Mouse (Mus musculus) embryonic facial prominence, embryonic 10.5 days (tissue): Measurements from ENCODE around the gene Smarcb1. TPM values are rescaled to one million over a fixed set of nuclear protein-coding genes. Genes with fewer than 3 reads are reported as not detected.

Experiments
- DNase-seq: peaks from one replicate; pipeline ENCODE4 v3.0.0-alpha.2; 2017; ENCODE audit warnings: low spot score
- H3K27ac ChIP-seq: fragments of 300-500 bp; sonication (generic); replicated peaks from 2 replicates; pipeline ENCODE4 v1.5.1; 2016; ENCODE audit warnings: mild to moderate bottlenecking
- H3K27me3 ChIP-seq: fragments of 300-500 bp; sonication (generic); replicated peaks from 2 replicates; pipeline ENCODE4 v1.6.1; 2016; ENCODE audit warnings: low read depth, mild to moderate bottlenecking; ENCODE audit not compliant: poor library complexity, severe bottlenecking
- H3K36me3 ChIP-seq: fragments of 300-500 bp; sonication (generic); replicated peaks from 2 replicates; pipeline ENCODE4 v1.6.1; 2016; ENCODE audit warnings: mild to moderate bottlenecking, moderate library complexity
- H3K4me1 ChIP-seq: fragments of 300-500 bp; sonication (generic); 2 replicates; pipeline ENCODE4 v1.6.1; 2016
- H3K4me3 ChIP-seq: fragments of 300-500 bp; sonication (generic); 2 replicates; pipeline ENCODE4 v1.5.1; 2016; ENCODE audit warnings: mild to moderate bottlenecking, moderate library complexity
- H3K9me3 ChIP-seq: fragments of 300-500 bp; sonication (generic); 2 replicates; pipeline ENCODE4 v1.6.1; 2016; ENCODE audit warnings: mild to moderate bottlenecking
- WGBS: fragments of 180-500 bp; shearing (Covaris S2); methylation state at CpG from one replicate; pipeline ENCODE4 v1.1.7; 2016; 5-methylcytosine and 5-hydroxymethylcytosine counted together
- polyA plus RNA-seq: library from polyadenylated mRNA; unstranded; fragments of >200 nt; fragmentation: Nextera tagmentation; extraction: Ambion mirVana; gene quantifications from 2 replicates; pipeline ENCODE4 v1.2.1, GENCODE M21; 2016

Gene Smarcb1
- polyA plus RNA-seq, 1 experiment from 2014 or later = 284 TPM

DNA sequence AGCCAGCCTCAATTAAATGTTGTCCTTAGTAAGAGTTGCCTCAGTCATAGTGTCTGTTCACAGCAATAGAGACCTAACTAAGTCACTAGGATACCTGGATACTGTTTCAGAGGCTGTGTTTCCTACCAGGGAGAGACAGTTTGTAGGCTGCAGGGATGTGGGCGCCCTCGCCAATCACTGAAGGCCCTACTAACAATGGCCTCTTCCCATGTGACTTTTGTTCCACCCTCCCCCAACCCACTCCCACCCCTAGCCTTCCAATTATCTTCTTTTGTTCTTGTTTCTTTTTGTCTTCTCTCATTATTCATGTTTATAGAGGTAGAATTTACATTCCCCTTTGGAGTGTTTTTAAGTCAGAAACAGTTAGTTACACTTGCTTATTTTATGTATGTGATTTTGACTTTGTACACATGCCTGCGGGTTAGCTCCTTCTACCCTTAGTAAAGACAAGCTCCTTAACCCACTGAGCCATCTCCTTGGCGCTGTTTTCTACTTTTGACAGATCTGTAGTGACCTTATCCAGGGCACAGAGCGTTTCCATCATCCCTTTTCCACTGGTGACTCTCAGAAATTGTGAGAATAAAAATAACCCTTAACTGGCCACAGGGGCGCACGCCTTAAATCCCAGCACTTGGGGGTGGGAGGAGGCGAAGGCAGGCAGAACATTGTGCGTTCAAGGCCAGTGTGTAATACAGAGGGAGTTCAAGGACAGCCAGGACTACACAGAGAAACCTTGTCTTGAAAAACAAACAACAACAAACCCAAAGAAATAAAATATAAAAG, 19.8 kb upstream of the Smarcb1 start:
- peaks cover 28% of the 10 kb centered on the region for H3K4me1 ChIP-seq
- H3K27ac ChIP-seq = no peak overlapping the region
- peaks cover 52% of the 10 kb centered on the region for H3K27me3 ChIP-seq
- H3K4me3 ChIP-seq = no peak overlapping the region
- no peaks in the 10 kb centered on the region for H3K9me3 ChIP-seq
- no peak for DNase-seq
- no peaks in the 10 kb centered on the region for H3K36me3 ChIP-seq
- WGBS = 69% methylated on average over 9 of the region's 9 CpGs

DNA sequence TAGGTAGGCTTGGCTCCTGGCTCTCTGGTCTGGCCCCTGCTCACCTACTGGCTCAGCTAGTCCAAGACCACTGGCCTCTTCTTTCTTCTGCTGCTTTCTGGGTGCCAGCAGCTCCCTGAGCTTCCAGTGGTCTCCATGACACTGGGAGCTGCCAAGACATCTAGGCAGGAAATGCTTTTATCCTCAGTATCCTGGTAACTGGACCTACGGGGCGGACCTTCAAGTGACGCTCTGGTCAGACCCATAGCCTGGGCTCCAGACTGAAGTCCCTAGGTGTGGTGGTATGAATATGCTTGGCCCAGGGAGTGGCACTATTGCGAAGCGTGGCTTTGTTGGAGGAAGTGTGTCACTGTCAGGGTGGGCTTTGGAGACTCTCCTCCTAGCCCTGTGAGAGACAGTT, 19.1 kb upstream of the Smarcb1 start, which contains the start of gene Gm867:
TSS of gene Gm867 (minus strand) at position 153 of the 400 bp plus-strand sequence.
- DNase-seq = no peak
- H3K4me3 ChIP-seq = 0 out of 2 replicates have a peak within 1 kb of the TSS, but pooled peaks have one; percentile 22
- WGBS = 76% methylated on average over 5 of the region's 5 CpGs
- peaks cover 59% of the 10 kb centered on the region for H3K27me3 ChIP-seq
- peaks cover 35% of the 10 kb centered on the region for H3K4me1 ChIP-seq
- H3K36me3 ChIP-seq = no peaks in the 10 kb centered on the region
- 0 out of 2 replicates have a peak within 1 kb of the TSS, but pooled peaks have one; percentile 19 for H3K27ac ChIP-seq
- no peaks in the 10 kb centered on the region for H3K9me3 ChIP-seq

DNA sequence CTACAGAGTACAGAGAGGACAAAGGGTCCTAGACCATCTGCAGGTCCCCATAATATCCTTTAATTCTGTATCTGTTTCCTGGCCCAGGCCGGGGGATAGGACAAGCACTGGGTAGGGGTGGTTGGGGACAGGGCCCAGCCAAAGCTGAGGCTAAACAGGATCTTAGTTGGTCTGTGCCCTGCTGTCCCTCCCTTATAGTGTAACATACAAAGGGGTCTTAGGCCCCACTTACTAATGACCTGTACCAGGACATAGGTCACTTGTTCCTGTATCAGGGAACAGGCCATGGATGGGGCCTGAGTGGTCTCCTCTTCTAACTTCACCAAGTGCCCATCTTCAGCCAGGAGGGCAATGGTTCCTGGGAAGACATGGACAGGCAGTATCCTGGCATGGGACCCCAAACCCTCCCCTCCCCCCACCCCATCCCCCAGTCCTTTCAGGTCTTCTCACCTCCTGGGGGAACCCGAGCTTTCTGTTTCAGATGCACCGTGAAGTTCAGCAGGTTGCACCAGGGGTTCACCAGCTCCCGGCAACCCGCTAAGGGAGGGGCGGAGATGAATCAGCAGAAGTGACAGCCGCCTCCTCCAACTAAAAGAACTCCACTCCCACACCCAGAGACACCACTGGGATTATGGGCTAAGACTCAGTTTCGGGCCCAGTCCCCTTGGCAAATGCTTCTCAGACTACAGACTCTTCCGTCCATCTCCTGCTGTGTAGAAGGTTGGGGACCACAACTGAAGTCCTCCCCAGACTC, 18.2 kb upstream of the Smarcb1 start:
- no peak for DNase-seq
- Histone ChIP-seq H3K36me3 (no peaks in the 10 kb centered on the region), H3K4me1 (peaks cover 41% of the 10 kb centered on the region), H3K27me3 (peaks cover 68% of the 10 kb centered on the region), H3K27ac (no peak overlapping the region), H3K4me3 (0 out of 2 replicates have a peak overlapping the region, but pooled peaks have one; percentile 22), H3K9me3 (no peaks in the 10 kb centered on the region)
- 42% methylated on average over 9 of the region's 9 CpGs for WGBS

DNA sequence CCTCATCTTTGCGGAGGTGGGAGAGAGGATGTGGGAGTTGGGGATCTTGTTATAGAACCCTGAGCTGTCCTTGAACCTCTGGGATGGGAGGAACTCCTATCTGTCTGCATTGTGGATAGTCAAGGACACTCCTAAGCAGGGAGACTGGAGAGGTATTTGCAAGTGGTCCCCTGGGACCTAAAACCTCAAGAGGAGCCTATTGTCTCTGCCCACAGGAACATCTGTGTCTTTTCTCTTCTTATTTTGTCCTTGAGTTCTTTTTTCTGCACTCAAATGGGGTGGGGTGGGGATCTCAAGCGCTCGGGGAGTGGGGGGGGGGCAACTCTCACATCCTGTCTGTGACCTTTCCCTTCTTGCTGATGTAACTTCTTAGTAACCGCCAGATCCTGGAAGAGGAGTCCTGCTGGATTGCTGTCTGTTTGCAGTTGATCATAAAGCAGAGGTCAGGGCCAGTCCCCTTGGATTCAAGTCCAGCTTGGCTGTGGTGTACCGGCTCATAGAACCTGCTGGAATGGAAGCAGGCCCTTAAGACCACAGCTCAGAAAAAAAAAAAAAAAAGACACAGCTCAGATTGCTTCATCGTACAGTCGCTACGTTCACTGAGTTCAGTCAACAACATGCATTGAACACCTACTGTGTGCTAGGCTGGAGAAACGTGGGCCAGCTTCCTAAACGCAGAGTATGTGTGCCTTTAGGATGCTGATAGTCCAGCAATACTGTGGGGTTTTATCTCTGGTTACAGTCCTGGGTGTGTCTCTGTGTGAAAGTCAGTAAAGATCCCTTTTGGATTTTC, 16.6 kb upstream of the Smarcb1 start:
- Histone ChIP-seq H3K27me3 (peaks cover 82% of the 10 kb centered on the region), H3K27ac (no peak overlapping the region), H3K4me3 (no peak overlapping the region), H3K9me3 (no peaks in the 10 kb centered on the region), H3K4me1 (peaks cover 36% of the 10 kb centered on the region), H3K36me3 (no peaks in the 10 kb centered on the region)
- WGBS = 51% methylated on average over 10 of the region's 10 CpGs
- no peak for DNase-seq

DNA sequence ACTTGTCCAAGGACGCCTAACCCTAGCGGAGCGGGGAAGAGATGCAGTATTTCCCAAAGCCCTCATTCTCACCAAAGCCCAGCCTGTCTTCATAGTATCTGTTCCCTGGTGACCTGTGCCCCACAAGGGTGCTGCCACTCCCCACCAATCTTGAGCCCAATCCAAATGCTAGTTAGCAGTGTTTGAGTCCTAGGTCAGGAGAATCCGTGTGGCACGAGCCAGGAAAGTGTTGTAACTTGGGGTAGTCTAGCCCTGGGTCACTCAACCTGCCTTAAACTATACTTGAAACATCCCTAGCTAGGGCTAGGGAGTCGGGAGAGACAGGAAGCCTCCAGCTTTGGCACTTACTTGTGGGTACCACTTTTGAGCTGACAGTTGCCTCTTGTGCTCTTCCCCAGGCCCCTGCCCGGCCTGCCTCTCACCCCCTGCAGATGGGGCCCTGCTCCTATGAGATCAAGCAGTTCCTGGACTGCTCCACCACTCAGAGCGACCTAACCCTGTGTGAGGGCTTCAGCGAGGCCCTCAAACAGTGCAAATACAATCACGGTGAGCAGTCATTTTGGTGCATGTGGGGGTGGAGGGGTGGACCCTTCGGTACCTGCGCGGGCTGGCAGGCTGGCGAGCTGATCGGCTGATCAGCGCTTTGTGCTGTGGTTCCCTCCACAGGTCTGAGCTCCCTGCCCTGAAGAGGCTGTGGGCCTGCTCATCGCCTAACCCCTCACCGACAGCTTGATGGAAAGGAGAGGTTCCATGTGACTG, 15.7 kb upstream of the Smarcb1 start:
- Histone ChIP-seq H3K4me3 (no peak overlapping the region), H3K4me1 (peaks cover 45% of the 10 kb centered on the region), H3K27ac (no peak overlapping the region), H3K36me3 (no peaks in the 10 kb centered on the region), H3K9me3 (no peaks in the 10 kb centered on the region), H3K27me3 (peaks cover 83% of the 10 kb centered on the region)
- no peak for DNase-seq
- 32% methylated on average over 18 of the region's 18 CpGs for WGBS

DNA sequence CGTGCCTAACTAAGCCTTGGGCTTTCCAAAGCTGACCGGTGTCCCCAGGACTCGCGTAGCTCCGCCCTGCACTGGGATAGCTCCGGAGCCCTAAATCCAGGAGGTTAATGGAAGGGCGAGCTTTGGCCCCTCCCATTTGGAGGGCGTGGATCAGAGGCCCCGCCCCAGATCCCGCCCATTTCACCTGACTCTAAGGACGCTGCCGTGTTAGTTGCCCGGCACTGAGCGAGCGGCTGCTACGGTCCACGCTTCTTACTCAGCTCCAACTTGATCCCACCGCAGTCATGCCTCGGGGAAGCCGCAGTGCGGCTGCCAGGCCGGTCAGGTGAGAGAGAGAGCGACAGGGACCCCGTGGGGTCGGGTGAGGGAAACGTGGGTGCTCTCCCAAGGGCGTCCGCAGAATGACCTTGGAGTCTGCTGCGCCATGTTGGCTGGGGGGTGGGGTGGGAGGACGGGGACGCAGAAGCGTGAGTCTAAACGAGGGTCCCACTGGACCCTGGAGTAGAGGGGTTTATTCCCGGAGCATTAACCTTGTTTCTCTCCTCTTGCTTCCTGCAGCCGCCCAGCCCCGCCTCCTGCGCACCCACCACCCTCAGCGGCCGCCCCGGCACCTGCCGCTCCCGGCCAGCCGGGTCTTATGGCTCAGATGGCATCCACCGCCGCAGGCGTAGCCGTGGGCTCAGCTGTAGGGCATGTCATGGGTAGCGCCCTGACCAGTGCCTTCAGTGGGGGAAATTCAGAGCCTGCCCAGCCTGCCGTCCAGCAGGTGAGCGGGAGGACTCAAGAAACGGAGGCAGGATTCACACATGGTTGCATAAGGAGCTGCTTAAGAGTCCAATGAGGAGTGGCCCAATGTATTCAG, 14.5 kb upstream of the Smarcb1 start, which contains the start of gene Mmp11:
TSS of gene Mmp11 (minus strand) at position 817 of the 862 bp plus-strand sequence.
- 2% methylated on average over 51 of the region's 51 CpGs for WGBS
- H3K9me3 ChIP-seq = no peaks in the 10 kb centered on the region
- H3K36me3 ChIP-seq = no peaks in the 10 kb centered on the region
- peak; percentile 84 for DNase-seq
- H3K27ac ChIP-seq = no peak within 1 kb of the TSS
- H3K4me3 ChIP-seq = peak within 1 kb of the TSS; percentile 71
- peaks cover 95% of the 10 kb centered on the region for H3K27me3 ChIP-seq
- H3K4me1 ChIP-seq = peaks cover 57% of the 10 kb centered on the region

DNA sequence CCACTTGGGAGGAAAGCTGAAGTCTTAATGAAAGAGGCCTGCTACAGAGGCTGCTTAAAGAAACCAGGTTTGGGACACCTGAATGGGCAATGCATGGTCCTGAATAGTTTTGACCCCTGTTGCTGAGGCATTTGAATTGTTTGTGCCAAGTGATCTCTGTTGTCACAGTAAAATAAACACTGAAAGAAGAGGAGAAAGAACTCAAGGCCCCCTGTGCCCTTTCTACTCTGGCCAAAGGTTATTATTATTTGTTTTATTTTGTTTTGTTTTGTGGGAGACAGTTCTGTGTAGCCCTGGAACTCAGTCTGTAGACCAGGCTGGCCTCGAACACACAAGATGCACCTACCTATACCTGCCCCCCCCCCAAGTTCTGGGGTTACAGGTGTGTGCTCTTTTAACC, 13.6 kb upstream of the Smarcb1 start:
- DNase-seq = no peak
- 75% methylated on average over 1 of the region's 1 CpGs for WGBS
- peak overlapping the region; percentile 71 for H3K4me3 ChIP-seq
- H3K27me3 ChIP-seq = peaks cover 96% of the 10 kb centered on the region
- H3K9me3 ChIP-seq = no peaks in the 10 kb centered on the region
- no peak overlapping the region for H3K27ac ChIP-seq
- H3K36me3 ChIP-seq = no peaks in the 10 kb centered on the region
- H3K4me1 ChIP-seq = peaks cover 58% of the 10 kb centered on the region

DNA sequence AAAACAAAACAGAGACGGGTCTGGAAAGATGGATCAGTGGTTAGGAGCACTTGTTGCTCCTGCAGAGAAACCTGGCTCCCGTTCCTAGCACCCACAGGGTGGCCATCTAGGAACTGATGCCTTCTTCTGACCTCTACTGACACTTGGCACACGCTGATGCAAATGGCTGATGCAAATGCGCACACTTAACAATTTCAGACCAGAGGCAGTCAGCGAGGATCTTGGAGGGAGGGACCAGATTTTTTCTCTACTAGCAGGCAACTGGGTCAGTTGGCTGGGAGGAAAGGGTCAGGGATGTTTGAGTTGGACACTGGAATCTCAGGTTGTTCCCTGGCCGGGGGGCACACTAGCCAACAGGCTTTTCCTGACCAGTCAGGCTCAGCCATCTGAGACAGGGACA, 11.5 kb upstream of the Smarcb1 start, which contains the start of gene Chchd10:
TSS of gene Chchd10 (plus strand) at position 240 of the 400 bp plus-strand sequence.
- peak within 1 kb of the TSS; percentile 74 for H3K4me3 ChIP-seq
- H3K36me3 ChIP-seq = peaks cover 6% of the 10 kb centered on the region
- no peak for DNase-seq
- 22% methylated on average over 6 of the region's 6 CpGs for WGBS
- H3K9me3 ChIP-seq = no peaks in the 10 kb centered on the region
- H3K4me1 ChIP-seq = peaks cover 55% of the 10 kb centered on the region
- H3K27ac ChIP-seq = peak within 1 kb of the TSS; percentile 87
- H3K27me3 ChIP-seq = peaks cover 93% of the 10 kb centered on the region

DNA sequence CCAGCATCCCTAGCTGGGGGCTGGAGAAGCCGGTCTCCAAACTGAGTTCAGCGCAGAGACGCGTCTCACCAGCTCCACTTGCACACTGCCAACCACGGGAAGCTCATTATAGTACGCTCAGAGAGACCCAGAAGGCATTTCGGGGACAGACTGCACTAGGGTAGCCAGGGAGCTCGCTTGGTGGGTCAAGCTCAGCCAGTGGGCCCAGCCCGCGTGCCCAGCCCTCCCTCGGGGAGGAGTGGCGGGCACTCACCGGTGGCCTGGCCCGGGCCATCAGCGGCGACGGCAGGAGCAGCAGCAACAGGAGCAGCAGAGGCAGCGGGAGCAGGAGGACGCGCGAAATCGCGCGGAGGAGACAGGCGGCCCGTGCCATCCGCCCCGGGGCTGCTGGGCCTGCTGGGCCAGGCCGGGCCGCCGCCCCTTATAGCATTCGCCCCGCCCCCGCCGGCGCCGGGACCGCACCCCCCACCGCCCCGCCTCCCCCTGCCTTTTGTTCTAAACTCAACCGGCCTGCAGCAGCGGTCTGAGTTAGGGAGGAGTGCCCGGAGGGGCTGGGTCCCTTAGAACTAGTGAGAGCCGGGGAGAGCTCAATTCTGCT, 10.8 kb upstream of the Smarcb1 start:
- Histone ChIP-seq H3K9me3 (no peaks in the 10 kb centered on the region), H3K27me3 (peaks cover 86% of the 10 kb centered on the region), H3K4me1 (peaks cover 48% of the 10 kb centered on the region), H3K4me3 (peak overlapping the region; percentile 74), H3K36me3 (peaks cover 14% of the 10 kb centered on the region), H3K27ac (peak overlapping the region; percentile 87)
- DNase-seq = peak; percentile 88
- under 1% methylated on average over 44 of the region's 44 CpGs for WGBS

DNA sequence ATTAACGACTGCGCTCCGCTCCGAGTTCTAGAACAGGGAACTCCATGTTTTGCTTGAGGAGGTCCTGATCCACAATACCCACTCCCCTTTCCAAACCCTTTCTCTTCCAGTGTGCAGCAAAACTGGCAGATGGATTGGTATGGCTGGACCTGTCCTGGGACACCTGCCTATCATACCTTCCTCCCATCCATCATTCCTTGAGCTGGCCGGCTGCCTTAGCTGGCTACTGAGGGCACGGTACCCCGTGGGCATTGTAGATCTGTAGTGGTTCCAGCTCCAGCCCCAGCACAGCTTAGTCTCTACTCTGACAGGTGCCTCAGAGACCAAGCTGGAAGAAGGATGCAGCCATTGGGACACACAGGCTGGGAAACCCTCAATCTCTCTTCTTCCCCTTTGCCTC, 9.9 kb upstream of the Smarcb1 start:
- Histone ChIP-seq H3K27me3 (peaks cover 77% of the 10 kb centered on the region), H3K4me1 (peaks cover 47% of the 10 kb centered on the region)

More for the DNA sequence above, 9.9 kb upstream of the Smarcb1 start:
- Histone ChIP-seq H3K36me3 (peaks cover 22% of the 10 kb centered on the region), H3K4me3 (peak overlapping the region; percentile 74), H3K9me3 (no peaks in the 10 kb centered on the region), H3K27ac (peak overlapping the region; percentile 87; the same call in 1 of the 2 replicates)
- no peak for DNase-seq
- 30% methylated on average over 7 of the region's 7 CpGs for WGBS
